Mouse (Mus musculus) liver, postnatal 0 days (tissue): ENCODE measurements around the gene Cops7a. TPM values are rescaled to one million over a fixed set of nuclear protein-coding genes. Genes with fewer than 3 reads are reported as not detected.

ENCODE experiments used
- ATAC-seq: fragments of 200-750 bp; cut with Nextera tagmentation; 2 replicates; pipeline ENCODE4 v1.8.0; 2017; ENCODE audit warnings: mild to moderate bottlenecking, moderate library complexity
- DNase-seq: peaks from one replicate; pipeline ENCODE4 v3.0.0-alpha.2; 2016
- H3K27ac ChIP-seq: fragments of 300-500 bp; sonication (generic); 2 replicates; pipeline ENCODE4 v1.5.1; 2014; ENCODE audit warnings: antibody characterized with exemption, moderate library complexity, mild to moderate bottlenecking, low read depth
- H3K27me3 ChIP-seq: fragments of 300-500 bp; sonication (generic); 2 replicates; pipeline ENCODE4 v1.6.1; 2014; ENCODE audit warnings: low read length, control low read depth, mixed read lengths; ENCODE audit not compliant: insufficient read depth
- H3K36me3 ChIP-seq: fragments of 300-500 bp; sonication (generic); replicated peaks from 2 replicates; pipeline ENCODE4 v1.6.1; 2014; ENCODE audit warnings: mild to moderate bottlenecking, control low read depth, low read length, moderate library complexity, mixed read lengths; ENCODE audit not compliant: insufficient read depth
- H3K4me1 ChIP-seq: fragments of 300-500 bp; sonication (generic); 2 replicates; pipeline ENCODE4 v1.6.1; 2014; ENCODE audit warnings: antibody characterized with exemption, mild to moderate bottlenecking, control low read depth; ENCODE audit not compliant: insufficient read depth
- H3K4me2 ChIP-seq: fragments of 300-500 bp; sonication (generic); 2 replicates; pipeline ENCODE4 v1.6.1; 2014; ENCODE audit warnings: low read depth, mild to moderate bottlenecking, low read length, moderate library complexity, mixed read lengths
- H3K4me3 ChIP-seq: fragments of 300-500 bp; sonication (generic); 2 replicates; pipeline ENCODE4 v1.5.1; 2014; ENCODE audit warnings: low read depth, low read length
- H3K9ac ChIP-seq: fragments of 300-500 bp; sonication (generic); replicated peaks from 2 replicates; pipeline ENCODE4 v1.6.1; 2014; ENCODE audit warnings: mild to moderate bottlenecking, moderate library complexity
- H3K9me3 ChIP-seq: fragments of 300-500 bp; sonication (generic); 2 replicates; pipeline ENCODE4 v1.6.1; 2016; ENCODE audit warnings: mild to moderate bottlenecking, control low read depth, low read length, mixed read lengths
- CTCF ChIP-seq: sonication (generic); IDR thresholded peaks from 2 replicates; pipeline ENCODE4 v1.5.1; 2016; ENCODE audit warnings: antibody characterized with exemption, low read depth
- EP300 ChIP-seq: IDR thresholded peaks from 2 replicates; pipeline ENCODE4 v1.6.1; 2016; ENCODE audit warnings: antibody characterized with exemption, low read depth, mild to moderate bottlenecking
- WGBS: fragments of 180-500 bp; shearing (Covaris S2); extraction: QIAGEN DNeasy Blood & Tissue Kit; methylation state at CpG from one replicate; pipeline ENCODE4 v1.1.7; 2014; ENCODE audit not compliant: insufficient replicate concordance; 5-methylcytosine and 5-hydroxymethylcytosine counted together
- polyA plus RNA-seq: library from polyadenylated mRNA; unstranded; fragments of >200 nt; fragmentation: Nextera tagmentation; extraction: Ambion mirVana; gene quantifications from 2 replicates; pipeline ENCODE4 v1.2.1, GENCODE M21; 2015

Gene Cops7a
- polyA plus RNA-seq: 61.0 TPM in 2 replicates

DNA sequence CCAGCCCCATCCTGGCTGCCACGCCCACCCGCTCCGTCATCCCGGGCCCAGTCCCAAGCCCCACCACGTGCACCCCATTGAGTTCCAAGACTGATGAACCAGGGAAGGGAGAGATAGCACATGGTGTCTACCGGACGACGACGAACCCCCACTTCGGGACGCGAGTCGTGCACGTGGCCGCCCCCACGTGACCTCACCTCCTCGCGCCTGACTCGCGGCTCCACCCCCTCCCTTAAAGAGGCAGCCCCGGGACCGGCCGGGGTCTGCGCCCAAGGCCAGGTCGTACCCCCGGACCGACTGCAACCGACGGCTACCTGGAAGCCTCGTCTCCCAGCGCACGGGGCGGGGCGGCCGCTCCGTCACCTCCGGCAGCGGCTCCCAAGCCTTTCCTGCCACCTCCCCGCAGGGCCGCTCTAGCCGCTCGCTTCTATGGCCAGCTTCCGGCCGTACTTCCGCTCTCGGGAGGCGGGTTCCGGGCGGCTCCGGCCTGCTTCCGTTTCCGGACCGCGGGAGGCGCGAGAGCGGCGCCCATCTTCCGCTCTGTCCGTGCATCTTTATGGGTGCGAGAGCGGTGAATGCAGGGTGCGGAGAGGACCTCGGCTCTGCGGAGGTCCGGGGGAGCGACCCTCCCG, at the start of gene Cops7a:
Cops7a (minus strand) TSS at position 451 of the 632 bp plus-strand sequence.
- DNase-seq (peak; percentile 97), ATAC-seq (peak; percentile 96)
- no peaks in the 10 kb centered on the region for H3K27me3 ChIP-seq
- under 1% methylated on average over 55 of the region's 68 CpGs for WGBS
- peaks cover 22% of the 10 kb centered on the region for H3K36me3 ChIP-seq
- no peaks in the 10 kb centered on the region for H3K9me3 ChIP-seq
- peak within 1 kb of the TSS; percentile 76 for H3K9ac ChIP-seq
- H3K4me1 ChIP-seq: peaks cover 20% of the 10 kb centered on the region
- peak within 1 kb of the TSS; percentile 79 for H3K4me2 ChIP-seq
- TF ChIP-seq CTCF (no peak; the same call in 1 of the 2 replicates), EP300 (peak; percentile 65; the same call in 1 of the 2 replicates)
- peak within 1 kb of the TSS; percentile 80 for H3K4me3 ChIP-seq
- peak within 1 kb of the TSS; percentile 90 for H3K27ac ChIP-seq

DNA sequence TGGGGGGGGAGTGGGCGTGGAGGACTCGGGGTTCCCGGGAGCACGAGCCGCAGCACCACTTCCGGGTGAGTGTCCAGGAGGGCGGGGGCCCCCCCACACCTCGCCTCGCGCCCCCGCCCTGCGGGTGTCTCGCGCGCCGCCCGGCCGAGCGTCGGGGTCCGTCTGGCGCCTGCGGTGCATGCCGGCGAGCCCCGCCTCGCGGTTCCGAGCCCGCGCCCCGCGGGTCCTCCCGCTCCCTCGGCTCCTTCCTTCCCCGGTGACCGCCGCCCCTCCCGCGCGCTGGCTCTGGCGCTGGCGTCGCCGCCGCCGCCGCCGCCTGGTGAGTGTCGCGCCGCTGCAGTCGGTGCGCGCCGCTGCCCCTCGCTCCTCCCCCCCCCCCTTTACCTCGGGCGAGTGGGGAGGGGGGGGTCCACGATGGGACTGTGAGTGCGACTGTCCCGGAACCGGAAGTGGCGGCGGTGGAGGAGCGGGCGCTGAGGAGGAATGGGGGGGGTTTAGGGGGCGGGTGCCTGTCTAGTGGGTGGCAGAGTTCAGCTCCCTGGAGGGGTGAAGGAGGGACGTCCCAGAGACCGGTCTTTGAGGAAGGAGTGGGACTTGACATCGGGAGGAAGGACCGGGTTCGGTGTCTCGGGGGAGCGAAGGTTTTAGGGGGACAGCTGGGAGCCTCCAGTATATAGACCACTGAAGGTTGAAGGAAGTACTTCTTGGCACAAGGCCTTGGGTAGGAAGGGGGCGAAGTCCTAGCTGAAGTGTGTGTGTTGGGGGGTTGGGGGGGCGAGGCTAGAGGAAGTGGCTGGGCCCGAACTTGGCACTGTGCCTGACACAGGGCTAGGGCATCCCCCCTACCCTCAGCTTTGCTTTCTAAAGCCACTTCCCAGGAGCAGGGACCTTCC, 44.1 kb upstream of the Cops7a start:
- WGBS: under 1% methylated on average over 35 of the region's 78 CpGs
- peaks cover 22% of the 10 kb centered on the region for H3K4me1 ChIP-seq
- ATAC-seq: peak; percentile 87

DNA sequence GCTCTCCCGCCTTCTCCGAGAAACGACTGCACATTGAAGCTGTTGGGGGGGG, 43.6 kb upstream of the Cops7a start, which contains the start of gene Zfp384:
Zfp384 (plus strand) TSS at position 17 of the 52 bp plus-strand sequence.
- Histone ChIP-seq H3K27ac (peak within 1 kb of the TSS; percentile 97), H3K4me3 (peak within 1 kb of the TSS; percentile 90), H3K4me1 (peaks cover 22% of the 10 kb centered on the region), H3K9me3 (no peaks in the 10 kb centered on the region), H3K36me3 (peaks cover 15% of the 10 kb centered on the region), H3K27me3 (no peaks in the 10 kb centered on the region), H3K4me2 (peak within 1 kb of the TSS; percentile 77), H3K9ac (peak within 1 kb of the TSS; percentile 90)
- TF ChIP-seq CTCF: no peak
- TF ChIP-seq EP300: no peak
- no peak for DNase-seq
- ATAC-seq: no peak
- 0% methylated on average over 1 of the region's 3 CpGs for WGBS

More for the DNA sequence above, 44.1 kb upstream of the Cops7a start:
- Histone ChIP-seq H3K27me3 (no peaks in the 10 kb centered on the region), H3K9ac (peak overlapping the region; percentile 90), H3K4me2 (peak overlapping the region; percentile 77), H3K4me3 (peak overlapping the region; percentile 90), H3K27ac (peak overlapping the region; percentile 97), H3K9me3 (no peaks in the 10 kb centered on the region), H3K36me3 (peaks cover 19% of the 10 kb centered on the region)
- DNase-seq: peak; percentile 88
- TF ChIP-seq CTCF (no peak), EP300 (no peak)

DNA sequence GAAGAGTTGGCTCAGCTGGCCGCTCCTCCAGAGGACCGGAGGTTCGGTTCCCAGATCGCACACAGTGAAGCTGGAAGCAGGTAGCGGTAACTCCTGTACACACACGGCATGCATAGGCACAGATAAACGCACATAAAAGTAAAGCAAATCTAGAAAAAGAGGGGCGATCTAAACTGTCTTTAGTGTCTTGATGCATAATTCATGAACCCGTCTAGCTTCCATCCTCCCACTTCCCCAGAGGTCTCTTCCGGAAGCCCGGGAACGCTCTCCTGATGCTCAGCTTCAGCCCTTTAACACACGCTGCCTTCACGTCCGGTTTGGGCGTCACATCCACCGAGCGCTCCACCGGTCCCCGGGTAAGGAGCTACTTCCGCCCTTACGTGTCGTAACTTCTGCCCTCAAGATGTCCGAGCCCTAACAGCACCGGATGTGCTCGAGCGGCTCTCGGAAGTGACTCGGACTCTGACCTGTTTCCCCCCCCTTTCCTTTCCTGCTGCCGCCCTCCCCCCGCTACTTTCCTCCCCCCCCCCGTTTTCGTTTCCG, 43.3 kb upstream of the Cops7a start:
- TF ChIP-seq EP300 (peak; percentile 55), CTCF (no peak)
- Histone ChIP-seq H3K27ac (peak overlapping the region; percentile 97), H3K4me2 (peak overlapping the region; percentile 77), H3K4me1 (peaks cover 22% of the 10 kb centered on the region), H3K9ac (peak overlapping the region; percentile 90), H3K4me3 (peak overlapping the region; percentile 90), H3K9me3 (no peaks in the 10 kb centered on the region), H3K27me3 (no peaks in the 10 kb centered on the region), H3K36me3 (peaks cover 12% of the 10 kb centered on the region)
- under 1% methylated on average over 29 of the region's 34 CpGs for WGBS
- ATAC-seq (peak; percentile 96), DNase-seq (peak; percentile 96)

DNA sequence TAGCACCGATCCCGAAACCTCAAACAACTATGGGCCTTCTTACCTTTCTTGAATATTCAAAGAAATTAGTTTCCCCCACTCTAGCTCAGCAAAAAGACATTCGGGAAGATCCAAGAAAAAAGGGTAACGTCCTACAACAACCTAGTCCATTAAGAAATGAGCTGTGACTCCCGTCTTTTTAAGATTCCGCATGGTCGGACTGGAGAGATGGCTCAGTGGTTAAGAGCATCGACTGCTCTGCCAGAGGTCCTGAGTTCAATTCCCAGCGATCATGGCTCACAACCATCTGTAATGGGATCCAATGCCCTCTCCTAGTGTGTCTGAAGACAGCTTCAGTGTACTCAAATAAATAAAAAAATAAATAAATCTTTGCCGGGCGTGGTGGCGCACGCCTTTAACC, 42.7 kb upstream of the Cops7a start:
- Histone ChIP-seq H3K36me3 (peaks cover 8% of the 10 kb centered on the region), H3K9ac (no peak overlapping the region), H3K4me3 (peak overlapping the region; percentile 90), H3K4me2 (peak overlapping the region; percentile 77), H3K27ac (peak overlapping the region; percentile 52; the same call in 1 of the 2 replicates), H3K4me1 (peaks cover 22% of the 10 kb centered on the region), H3K27me3 (no peaks in the 10 kb centered on the region), H3K9me3 (no peaks in the 10 kb centered on the region)
- WGBS: 41% methylated on average over 13 of the region's 13 CpGs
- TF ChIP-seq CTCF: no peak
- no peak for TF ChIP-seq EP300
- no peak for ATAC-seq
- DNase-seq: no peak

DNA sequence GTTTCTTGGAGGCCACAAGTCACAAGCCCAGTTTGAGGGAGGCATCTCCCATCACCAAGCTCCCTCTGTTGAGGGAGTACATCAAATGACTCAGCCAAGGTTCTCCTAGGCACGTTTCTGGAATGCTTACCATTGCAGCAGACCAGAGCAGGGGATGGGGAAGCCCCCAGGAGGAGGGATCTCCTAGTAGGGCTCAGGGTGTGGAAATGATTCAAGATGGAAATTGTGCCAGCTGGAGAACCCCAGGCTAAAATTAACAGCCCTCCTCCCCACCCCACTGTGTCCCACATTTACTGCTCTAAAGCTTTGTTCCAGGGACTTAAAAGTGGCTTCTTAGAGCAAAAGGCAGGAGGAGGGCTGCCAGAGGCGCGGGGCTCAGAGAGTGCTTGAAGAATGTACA, 39.7 kb upstream of the Cops7a start:
- H3K27me3 ChIP-seq: peaks cover 8% of the 10 kb centered on the region; the same call in 1 of the 2 replicates
- H3K4me2 ChIP-seq: no peak overlapping the region
- H3K36me3 ChIP-seq: no peaks in the 10 kb centered on the region
- ATAC-seq (no peak), DNase-seq (no peak)
- no peak overlapping the region for H3K27ac ChIP-seq
- TF ChIP-seq EP300 (no peak), CTCF (no peak)
- no peaks in the 10 kb centered on the region for H3K9me3 ChIP-seq
- H3K4me3 ChIP-seq: no peak overlapping the region
- 59% methylated on average over 3 of the region's 3 CpGs for WGBS
- H3K4me1 ChIP-seq: peaks cover 9% of the 10 kb centered on the region
- H3K9ac ChIP-seq: no peak overlapping the region
